Mouse (Mus musculus) frontal cortex, adult 2 months (tissue): ENCODE measurements around the gene Tbca. TPM values are rescaled to one million over a fixed set of nuclear protein-coding genes. Genes with fewer than 3 reads are reported as not detected.

Experiments used
- DNase-seq, 2 experiments: peaks; one replicate each; pipeline ENCODE4 v3.0.0; 2022; ENCODE audit warnings: low spot score in 1 of 2; ENCODE audit errors: extremely low spot score in 1 of 2
- polyA plus RNA-seq: library from polyadenylated mRNA; depleted of rRNA; stranded (reverse); fragments of >200 nt; gene quantifications from 2 replicates; pipeline ENCODE4 v1.2.3, GENCODE M21; 2012; rRNA removed

Gene Tbca
- polyA plus RNA-seq, 1 experiment = 282 TPM

DNA sequence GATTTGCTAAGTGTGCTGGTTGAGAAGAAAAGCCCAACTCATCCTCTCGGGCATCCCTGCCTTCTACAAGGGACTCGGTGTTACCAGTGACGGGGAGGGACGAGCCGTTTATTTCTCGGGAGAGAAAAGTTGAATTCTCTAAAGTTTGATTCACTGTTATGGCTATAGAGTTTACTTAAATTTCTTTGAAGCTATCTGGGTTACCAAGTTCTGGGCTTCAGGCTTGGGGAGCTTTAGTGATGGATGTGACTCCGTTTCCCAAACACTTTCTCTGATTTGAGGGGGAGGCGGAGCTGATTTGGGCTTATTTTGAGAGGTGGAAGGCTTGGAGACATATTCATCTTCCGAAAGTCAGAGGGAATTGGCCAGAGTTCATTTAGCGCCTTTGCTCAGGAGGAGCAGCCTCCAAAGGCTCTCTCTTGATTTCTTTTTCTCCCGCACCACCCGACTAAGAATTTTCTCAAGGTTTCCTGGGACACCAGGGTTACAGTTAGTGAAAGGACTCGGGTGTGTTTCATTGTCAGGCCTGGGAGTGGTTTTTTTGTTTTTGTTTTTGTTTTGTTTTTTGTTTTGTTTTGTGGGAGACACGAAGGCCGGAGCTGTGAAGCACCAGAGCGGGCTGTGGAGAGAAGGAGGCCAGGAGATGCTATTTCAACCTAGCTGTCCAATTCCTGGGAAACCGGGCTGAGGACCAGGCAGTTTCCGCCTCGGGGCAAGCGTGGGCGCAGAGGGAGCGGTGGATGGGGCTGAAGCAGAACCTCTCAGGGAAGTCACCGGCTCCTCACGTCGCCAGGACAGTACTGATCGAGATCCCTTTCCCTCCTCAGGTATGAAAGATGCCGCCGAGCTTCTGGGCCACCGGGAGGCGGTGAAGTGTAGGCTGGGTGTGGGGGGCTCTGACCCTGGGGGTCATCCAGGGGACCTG is 87.8 kb downstream of the Tbca start:
- DNase-seq = no peak

DNA sequence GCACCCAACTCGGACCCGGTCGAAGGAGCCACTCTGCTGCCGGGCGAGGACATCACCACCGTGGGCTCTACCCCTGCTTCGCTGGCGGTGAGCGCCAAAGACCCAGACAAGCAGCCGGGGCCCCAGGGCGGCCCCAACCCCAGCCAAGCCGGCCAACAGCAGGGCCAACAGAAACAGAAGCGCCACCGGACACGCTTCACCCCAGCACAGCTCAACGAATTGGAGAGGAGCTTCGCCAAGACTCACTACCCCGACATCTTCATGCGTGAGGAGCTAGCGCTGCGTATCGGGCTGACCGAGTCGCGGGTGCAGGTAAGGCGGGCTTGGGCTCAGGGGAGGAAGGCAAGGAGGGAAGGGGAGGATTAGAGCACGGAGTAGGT is 88.5 kb downstream of the Tbca start:
- no peak for DNase-seq

- DNase-seq = no peak
Measured at GRCm38 (mm10) chr13:94877991-94878745, 89.5 kb downstream of the Tbca start.

DNA sequence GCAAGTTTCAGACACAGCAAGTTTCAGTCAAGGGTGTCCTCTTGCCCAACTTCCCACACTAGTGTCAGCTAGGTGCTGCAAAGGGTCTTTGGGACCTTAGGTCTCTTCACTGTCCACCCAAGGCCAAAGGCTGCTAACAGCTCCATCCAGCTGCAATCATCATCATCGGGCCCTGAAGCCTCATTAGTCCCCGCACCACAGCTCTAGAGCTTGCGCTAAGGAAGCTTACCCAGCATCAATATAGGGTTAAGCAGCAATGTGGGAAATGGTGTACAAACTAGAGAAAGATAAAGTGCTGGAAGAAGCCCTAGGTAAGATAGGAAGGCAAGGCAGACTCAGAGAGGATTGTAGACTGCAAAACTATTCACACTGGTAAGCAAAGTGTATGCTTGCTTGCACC is 92.5 kb downstream of the Tbca start:
- DNase-seq = no peak

DNA sequence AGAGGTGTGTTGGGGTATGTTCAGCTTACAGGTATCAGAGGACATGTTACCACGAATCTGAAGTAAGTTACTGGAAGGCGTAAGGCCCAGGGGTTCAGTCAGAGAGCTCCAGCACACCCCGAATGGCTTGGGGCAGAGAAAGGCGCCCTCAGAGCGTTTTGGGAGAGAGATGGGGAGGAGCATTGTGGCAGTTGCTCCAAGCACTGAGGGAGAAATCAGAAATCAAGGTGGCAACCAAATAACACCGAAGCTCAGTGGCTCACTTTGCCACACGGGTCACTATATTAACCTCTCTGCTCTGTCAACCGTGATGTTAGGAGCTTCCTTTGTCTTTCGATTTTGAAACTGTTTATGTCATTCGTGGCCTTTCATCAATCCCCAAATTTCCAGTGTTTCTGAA is 93.5 kb downstream of the Tbca start:
- DNase-seq = no peak

GRCm38 (mm10) chr13:94882711-94883145 is 94.0 kb downstream of the Tbca start:
- no peak for DNase-seq

DNA sequence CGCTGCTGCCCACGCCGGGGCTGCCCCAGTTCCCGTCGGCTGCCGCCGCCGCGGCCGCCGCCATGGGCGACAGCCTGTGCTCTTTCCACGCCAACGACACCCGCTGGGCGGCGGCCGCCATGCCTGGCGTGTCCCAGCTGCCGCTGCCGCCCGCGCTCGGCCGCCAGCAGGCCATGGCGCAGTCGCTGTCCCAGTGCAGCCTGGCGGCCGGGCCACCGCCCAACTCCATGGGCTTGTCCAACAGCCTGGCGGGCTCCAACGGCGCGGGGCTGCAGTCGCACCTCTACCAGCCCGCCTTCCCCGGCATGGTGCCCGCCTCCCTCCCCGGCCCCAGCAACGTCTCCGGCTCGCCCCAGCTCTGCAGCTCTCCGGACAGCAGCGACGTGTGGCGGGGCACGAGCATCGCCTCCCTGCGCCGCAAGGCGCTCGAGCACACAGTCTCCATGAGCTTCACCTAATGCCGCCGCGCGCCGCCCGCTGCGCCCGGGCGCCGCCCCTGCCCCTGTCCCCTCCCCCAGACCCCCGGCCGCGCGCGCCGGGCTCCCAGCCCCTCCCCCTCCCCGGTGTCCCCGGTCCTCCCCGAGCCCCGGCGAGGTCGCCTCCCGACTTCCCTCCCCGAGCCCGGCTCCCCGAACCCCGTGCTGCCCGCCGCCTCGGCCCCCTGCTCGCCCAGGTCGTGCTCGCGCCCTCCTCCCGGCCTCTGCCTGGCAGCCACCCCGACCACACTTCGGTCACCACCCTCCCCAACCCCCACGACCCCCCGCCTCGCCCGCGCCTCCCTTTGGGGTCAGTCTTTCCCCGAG is 94.7 kb downstream of the Tbca start:
- no peak for DNase-seq

GRCm38 (mm10) chr13:94883966-94884960 is 95.6 kb downstream of the Tbca start:
- no peak for DNase-seq

DNA sequence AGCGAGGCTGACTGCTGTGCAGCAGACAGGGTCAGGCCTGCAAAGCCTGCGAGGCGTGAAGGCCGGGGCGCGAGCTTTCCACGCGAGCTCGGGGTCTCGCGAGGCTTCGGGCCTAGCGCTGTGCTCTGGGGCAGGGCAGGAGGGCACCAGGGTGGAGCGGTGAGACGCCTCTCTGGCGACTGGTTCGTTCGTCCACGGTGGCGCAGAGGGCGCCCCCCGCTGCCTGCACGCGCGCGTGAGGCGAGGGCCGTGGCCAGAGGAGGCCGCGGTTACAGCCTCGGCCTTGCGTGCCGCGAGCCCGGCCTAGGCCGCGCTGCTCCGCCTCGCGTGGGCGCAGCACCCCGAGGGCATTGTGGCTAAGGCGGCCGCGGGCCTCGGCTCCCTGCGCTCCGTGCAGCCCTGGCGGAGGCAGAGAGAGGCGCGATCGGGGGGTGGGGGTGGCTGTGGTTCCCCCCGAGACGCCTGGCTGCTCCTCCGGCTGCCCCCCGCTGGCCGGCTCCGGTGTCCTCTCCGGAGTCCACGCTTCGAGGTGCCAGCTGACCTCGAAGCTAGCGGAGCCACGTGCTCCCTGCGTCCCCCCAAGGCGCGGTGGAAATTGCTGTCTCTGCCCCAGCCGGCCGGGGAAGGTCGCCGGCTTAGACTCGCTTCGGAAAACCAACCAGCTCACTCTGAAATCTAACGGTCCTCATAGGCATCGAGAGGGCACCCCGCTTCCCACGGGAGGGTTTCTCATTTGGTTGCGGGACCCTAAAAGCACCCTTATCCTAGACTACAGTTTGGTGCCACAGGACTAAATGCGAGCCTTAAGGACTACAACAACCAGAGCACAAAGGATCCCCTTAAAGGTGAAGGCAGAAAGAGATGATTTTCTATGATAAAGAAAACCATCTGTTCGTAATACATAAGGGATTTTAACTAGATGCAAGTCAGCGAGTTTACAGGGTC is 96.9 kb downstream of the Tbca start:
- DNase-seq = no peak

Other genes with a start within 250 kb of the Tbca start
- 0.10 and 0.17 TPM in 2 replicates for gene Otp, start 86.7 kb downstream of the Tbca start, polyA plus RNA-seq
- 26.8 and 27.3 TPM in 2 replicates for gene Wdr41, start 187.4 kb downstream of the Tbca start, polyA plus RNA-seq